15 mouse cellular contexts compared by ENCODE assay signal in the genomic region with DNA sequence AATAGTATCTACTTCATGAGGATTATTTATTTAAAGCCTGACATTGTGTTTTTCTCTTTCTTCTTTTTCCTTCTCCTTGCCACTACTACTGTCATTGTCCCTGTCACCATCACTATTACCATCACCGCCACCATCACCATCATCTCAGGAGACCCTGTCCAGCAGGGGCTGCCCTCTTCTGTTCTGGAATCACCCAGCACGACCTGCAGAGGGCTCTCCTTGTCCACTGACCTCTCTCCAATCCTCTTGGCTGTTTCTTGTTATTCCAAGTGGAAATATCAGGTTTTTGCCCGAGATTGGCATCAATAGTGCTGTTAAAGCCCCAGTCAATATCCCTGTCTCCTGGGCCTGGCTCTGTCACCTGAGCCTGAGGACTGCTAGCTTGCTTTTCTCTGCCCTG. TPM values are rescaled to one million over a fixed set of nuclear protein-coding genes. Genes with fewer than 3 reads are reported as not detected.
DNase-seq lines count a peak whose midpoint lies in the region; ATAC-seq and TF ChIP-seq lines count a peak whose summit lies in the region.
"Had no signal": no experiment of that assay in that cellular context is flagged by ENCODE, and none has a peak within 500 bp of the region (broad histone marks: within the 10 kb centered on the region; RNA-seq: fewer than 3 reads in every experiment).

No protein-coding gene starts in this region.

- WGBS in hindbrain, postnatal 0 days, result 16% methylated on average over 3 of the region's 3 CpGs
- 15% methylated on average over 3 of the region's 3 CpGs for WGBS in hindbrain, embryonic 10.5 days
- 26% methylated on average over 3 of the region's 3 CpGs for WGBS in lung, adult 2 months

- no peak for TF ChIP-seq POLR2A in lung, adult 2 months (IDR thresholded peaks at IDR 0.05; ENCODE audit: borderline replicate concordance, extremely low read depth, low read depth, low read length)
- TF ChIP-seq POLR2A in cortical plate, adult 2 months (IDR thresholded peaks at IDR 0.05; ENCODE audit: extremely low read depth, insufficient read depth, low read length), result no peak

- no peak overlapping the region for H3K9ac ChIP-seq in hindbrain, postnatal 0 days (replicated peaks; ENCODE audit: low read length)
- H3K9ac ChIP-seq: intestine, embryonic 15.5 days; neural tube, embryonic 12.5 days had no signal

- H3K4me1 ChIP-seq in hindbrain, postnatal 0 days (ENCODE audit: insufficient read depth, low read length), result peaks cover 5% of the 10 kb centered on the region
- peaks cover 17% of the 10 kb centered on the region for H3K4me1 ChIP-seq in hindbrain, embryonic 10.5 days (replicated peaks)
- no peaks in the 10 kb centered on the region for H3K4me1 ChIP-seq in lung, adult 2 months (ENCODE audit: control insufficient read depth, insufficient read depth, low read length)
- H3K4me1 ChIP-seq in cortical plate, adult 2 months (ENCODE audit: control insufficient read depth, insufficient read depth, low read length), result peaks cover 5% of the 10 kb centered on the region
- H3K4me1 ChIP-seq: intestine, embryonic 15.5 days had no signal

- peak; percentile 21 for DNase-seq in cerebellum, adult 11-12 months
- DNase-seq in hindbrain, postnatal 0 days (ENCODE audit: low spot score), result no peak
- DNase-seq in hindbrain, embryonic 10.5 days (ENCODE audit: low spot score), result no peak
- no peak for DNase-seq in lung, adult 2 months
- DNase-seq in lung, postnatal 4 days, result no peak
- DNase-seq in heart, postnatal 14 days, result no peak
- DNase-seq: gastrocnemius, postnatal 25 days; thymus, adult 18-20 months had no signal

- no peak overlapping the region for H3K4me2 ChIP-seq in hindbrain, postnatal 0 days (ENCODE audit: low read depth, low read length)
- H3K4me2 ChIP-seq: intestine, embryonic 15.5 days; neural tube, embryonic 12.5 days had no signal

- intact Hi-C loops in heart, postnatal 14 days (cut with DNase I), result no loop called here

- TF ChIP-seq CTCF in hindbrain, postnatal 0 days (IDR thresholded peaks at IDR 0.05; ENCODE audit: low read depth), result peak; percentile 76
- TF ChIP-seq CTCF in lung, adult 2 months (IDR thresholded peaks at IDR 0.05; ENCODE audit: insufficient read depth, low read length), result peak; percentile 27; the same call in 1 of the 2 replicates
- peak; percentile 56 for TF ChIP-seq CTCF in cortical plate, adult 2 months (IDR thresholded peaks at IDR 0.05; ENCODE audit: extremely low read depth, insufficient read depth, low read length)

- no peak for ATAC-seq in cerebellum, adult (ENCODE audit: insufficient number of reproducible peaks, low FRiP score, low TSS enrichment)
- peak; percentile 46; the same call in 1 of the 2 replicates for ATAC-seq in hindbrain, postnatal 0 days
- ATAC-seq: intestine, embryonic 15.5 days had no signal

- no peak overlapping the region for H3K4me3 ChIP-seq in hindbrain, postnatal 0 days (ENCODE audit: low read length)
- H3K4me3 ChIP-seq in hindbrain, embryonic 10.5 days, result no peak overlapping the region
- H3K4me3 ChIP-seq in lung, adult 2 months (replicated peaks; ENCODE audit: extremely low read depth, low read depth, low read length), result no peak overlapping the region
- H3K4me3 ChIP-seq in cortical plate, adult 2 months (ENCODE audit: insufficient read depth, low read length), result no peak overlapping the region
- H3K4me3 ChIP-seq: forebrain, embryonic 10.5 days; intestine, embryonic 15.5 days; neural tube, embryonic 12.5 days had no signal

- H3K36me3 ChIP-seq in hindbrain, postnatal 0 days (ENCODE audit: insufficient read depth, low read length), result no peaks in the 10 kb centered on the region
- H3K36me3 ChIP-seq in hindbrain, embryonic 10.5 days, result no peaks in the 10 kb centered on the region
- H3K36me3 ChIP-seq: forebrain, embryonic 10.5 days; intestine, embryonic 15.5 days; neural tube, embryonic 12.5 days had no signal

- H3K27me3 ChIP-seq in hindbrain, postnatal 0 days (ENCODE audit: insufficient read depth, low read length), result no peaks in the 10 kb centered on the region
- H3K27me3 ChIP-seq in hindbrain, embryonic 10.5 days (ENCODE audit: insufficient read depth, poor library complexity, severe bottlenecking), result peaks cover 55% of the 10 kb centered on the region

- no peaks in the 10 kb centered on the region for H3K9me3 ChIP-seq in hindbrain, postnatal 0 days (ENCODE audit: low read length)
- H3K9me3 ChIP-seq in hindbrain, embryonic 10.5 days, result no peaks in the 10 kb centered on the region
- H3K9me3 ChIP-seq: forebrain, embryonic 10.5 days; intestine, embryonic 15.5 days; neural tube, embryonic 12.5 days had no signal

- H3K27ac ChIP-seq in hindbrain, postnatal 0 days, result no peak overlapping the region
- no peak overlapping the region for H3K27ac ChIP-seq in hindbrain, embryonic 10.5 days
- H3K27ac ChIP-seq in cortical plate, adult 2 months (ENCODE audit: insufficient read depth, low read length), result no peak overlapping the region
- H3K27ac ChIP-seq: forebrain, embryonic 10.5 days; intestine, embryonic 15.5 days; neural tube, embryonic 12.5 days had no signal

RNA-seq across cellular contexts. Expression of gene Kcnj9, which starts 4.4 kb away (rescaled TPM):
- total RNA-seq in hindbrain, postnatal 0 days (2014; rRNA removed), result 8.0 and 9.8 TPM in 2 replicates
- 3.6 and 4.2 TPM in 2 replicates for polyA plus RNA-seq in hindbrain, postnatal 0 days (2015; fragmentation: Nextera tagmentation; extraction: Ambion mirVana)
- 0.11 and 0.71 TPM in 2 replicates for polyA plus RNA-seq in hindbrain, embryonic 10.5 days (2016; fragmentation: Nextera tagmentation; extraction: Ambion mirVana)
- 0.08 TPM in 1 of 2 replicates, not detected in the other for polyA plus RNA-seq in lung, adult 2 months (2012; rRNA removed)
- polyA plus RNA-seq in cortical plate, adult 2 months (2012; rRNA removed), result 169 and 180 TPM in 2 replicates
- not detected for total RNA-seq in heart, postnatal 14 days (2021)
- total RNA-seq: gastrocnemius, postnatal 25 days; megakaryocyte progenitor cell, adult 5-6 weeks had no signal
- polyA plus RNA-seq: heart, embryonic 16.5 days; intestine, embryonic 15.5 days had no signal

RNA-seq across cellular contexts. Expression of gene Kcnj10, which starts 7.5 kb away (rescaled TPM):
- 8.6 and 10.0 TPM in 2 replicates for total RNA-seq in hindbrain, postnatal 0 days (2014; rRNA removed)
- 5.4 and 5.6 TPM in 2 replicates for polyA plus RNA-seq in hindbrain, postnatal 0 days (2015; fragmentation: Nextera tagmentation; extraction: Ambion mirVana)
- polyA plus RNA-seq in hindbrain, embryonic 10.5 days (2016; fragmentation: Nextera tagmentation; extraction: Ambion mirVana), result 0.31 and 0.77 TPM in 2 replicates
- 0.12 and 0.28 TPM in 2 replicates for polyA plus RNA-seq in lung, adult 2 months (2012; rRNA removed)
- polyA plus RNA-seq in cortical plate, adult 2 months (2012; rRNA removed), result 96.8 and 102 TPM in 2 replicates
- under 1 TPM; 0.10 to 0.22 TPM for total RNA-seq in heart, postnatal 14 days (2021)

RNA-seq across cellular contexts. Expression of gene Atp1a2, which starts 35.6 kb away (rescaled TPM):
- 546 and 572 TPM in 2 replicates for total RNA-seq in hindbrain, postnatal 0 days (2014; rRNA removed)
- polyA plus RNA-seq in hindbrain, postnatal 0 days (2015; fragmentation: Nextera tagmentation; extraction: Ambion mirVana), result 119 and 123 TPM in 2 replicates
- 2.1 and 2.3 TPM in 2 replicates for polyA plus RNA-seq in hindbrain, embryonic 10.5 days (2016; fragmentation: Nextera tagmentation; extraction: Ambion mirVana)
- polyA plus RNA-seq in lung, adult 2 months (2012; rRNA removed), result 56.1 and 93.0 TPM in 2 replicates
- polyA plus RNA-seq in cortical plate, adult 2 months (2012; rRNA removed), result 534 and 567 TPM in 2 replicates
- total RNA-seq in heart, postnatal 14 days (2021), result 100 to 1,000 TPM; 448 to 458 TPM
- total RNA-seq: megakaryocyte progenitor cell, adult 5-6 weeks had no signal

RNA-seq across cellular contexts. Expression of gene Pigm, which starts 42.8 kb away (rescaled TPM):
- 12.2 and 14.7 TPM in 2 replicates for total RNA-seq in hindbrain, postnatal 0 days (2014; rRNA removed)
- 2.7 and 3.0 TPM in 2 replicates for polyA plus RNA-seq in hindbrain, postnatal 0 days (2015; fragmentation: Nextera tagmentation; extraction: Ambion mirVana)
- 8.7 and 10.5 TPM in 2 replicates for polyA plus RNA-seq in hindbrain, embryonic 10.5 days (2016; fragmentation: Nextera tagmentation; extraction: Ambion mirVana)
- polyA plus RNA-seq in lung, adult 2 months (2012; rRNA removed), result 8.2 and 9.1 TPM in 2 replicates
- 6.5 TPM in 2 replicates for polyA plus RNA-seq in cortical plate, adult 2 months (2012; rRNA removed)
- total RNA-seq in heart, postnatal 14 days (2021), result 1 to 10 TPM; 6.4 to 7.1 TPM

Comparison
In these comparisons a context has a peak if more than half of its experiments do, and no peak if none do; other contexts are left out.
1. RNA of gene Atp1a2, which starts 35.6 kb away (polyA plus RNA-seq): 534 to 567 TPM in cortical plate, adult 2 months, 119 to 123 TPM in hindbrain, postnatal 0 days and 56.1 to 93.0 TPM in lung, adult 2 months; 2.1 to 2.3 TPM in hindbrain, embryonic 10.5 days; every median in the first group is over 10 times any median in the second.
2. RNA of gene Kcnj9, which starts 4.4 kb away (polyA plus RNA-seq): 169 to 180 TPM in cortical plate, adult 2 months; 3.6 to 4.2 TPM in hindbrain, postnatal 0 days, 0.11 to 0.71 TPM in hindbrain, embryonic 10.5 days and 0.08 TPM in lung, adult 2 months; every median in the first group is over 10 times any median in the second.
3. RNA of gene Kcnj10, which starts 7.5 kb away (polyA plus RNA-seq): 96.8 to 102 TPM in cortical plate, adult 2 months; 5.4 to 5.6 TPM in hindbrain, postnatal 0 days, 0.31 to 0.77 TPM in hindbrain, embryonic 10.5 days and 0.12 to 0.28 TPM in lung, adult 2 months; every median in the first group is over 10 times any median in the second.
4. Peak in every context shown above with its lines, with median percentiles within 50 percentile points of each other: CTCF ChIP-seq.